Mouse (Mus musculus): ENCODE results near the gene Lcmt1. TPM values are rescaled to one million over a fixed set of nuclear protein-coding genes. Genes with fewer than 3 reads are reported as not detected.

The Lcmt1 gene
- polyA plus RNA-seq, 1 experiment from 2014 or later = 50.4 TPM

- peak; percentile 24 for DNase-seq (ENCODE audit: low spot score)
Observed at GRCm38 (mm10) chr7:123398828-123399227, 29.2 kb downstream of the Lcmt1 start.

GRCm38 (mm10) chr7:123399286-123399685 lies 29.7 kb downstream of the Lcmt1 start:
- DNase-seq (ENCODE audit: low spot score) = no peak

DNA sequence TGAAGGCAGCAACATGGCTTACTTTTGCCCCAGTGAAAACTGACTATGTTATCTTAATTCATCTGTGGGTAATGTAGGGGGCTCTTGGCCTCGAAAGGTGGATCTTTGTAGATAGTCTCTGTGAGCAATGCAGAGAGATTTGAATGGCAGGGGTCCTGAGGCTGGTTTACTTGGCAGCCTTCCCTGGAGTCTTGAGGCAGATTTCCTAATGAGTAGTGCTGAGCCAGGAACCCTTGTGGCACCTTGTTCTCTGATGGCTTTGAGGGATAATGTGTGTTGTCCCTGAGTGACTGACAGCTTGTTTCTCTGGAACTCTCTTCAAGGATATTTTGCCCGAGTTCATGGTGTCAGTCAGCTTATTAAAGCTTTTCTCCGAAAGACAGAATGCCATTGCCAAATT lies 31.5 kb downstream of the Lcmt1 start:
- DNase-seq (ENCODE audit: low spot score) = no peak

- no peak for DNase-seq (ENCODE audit: low spot score)
Observed at GRCm38 (mm10) chr7:123404198-123404597, 34.6 kb downstream of the Lcmt1 start.

DNA sequence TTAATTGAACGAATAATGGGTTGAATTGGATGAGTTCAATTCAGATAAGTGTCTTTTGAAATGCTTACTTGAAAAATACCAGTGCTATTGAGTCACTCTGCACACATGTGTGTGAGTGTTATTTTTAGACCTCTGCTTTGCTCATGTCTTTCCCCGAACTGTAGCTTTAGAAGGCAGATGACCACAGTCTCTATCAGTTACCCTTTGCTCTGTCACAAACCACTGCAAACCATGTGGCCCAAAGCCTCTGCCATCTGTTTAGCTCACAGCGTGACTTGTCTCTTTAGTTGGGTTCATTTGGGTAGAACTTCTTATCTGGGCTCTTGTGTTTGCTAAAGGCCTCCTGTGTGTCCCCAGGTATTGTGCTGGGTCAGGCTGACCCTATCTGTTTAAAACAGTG lies 36.0 kb downstream of the Lcmt1 start:
- DNase-seq (ENCODE audit: low spot score) = no peak

GRCm38 (mm10) chr7:123406988-123407387 lies 37.4 kb downstream of the Lcmt1 start:
- DNase-seq (ENCODE audit: low spot score) = no peak

- no peak for DNase-seq (ENCODE audit: low spot score)
Observed at GRCm38 (mm10) chr7:123410502-123410901, 40.9 kb downstream of the Lcmt1 start.

DNA sequence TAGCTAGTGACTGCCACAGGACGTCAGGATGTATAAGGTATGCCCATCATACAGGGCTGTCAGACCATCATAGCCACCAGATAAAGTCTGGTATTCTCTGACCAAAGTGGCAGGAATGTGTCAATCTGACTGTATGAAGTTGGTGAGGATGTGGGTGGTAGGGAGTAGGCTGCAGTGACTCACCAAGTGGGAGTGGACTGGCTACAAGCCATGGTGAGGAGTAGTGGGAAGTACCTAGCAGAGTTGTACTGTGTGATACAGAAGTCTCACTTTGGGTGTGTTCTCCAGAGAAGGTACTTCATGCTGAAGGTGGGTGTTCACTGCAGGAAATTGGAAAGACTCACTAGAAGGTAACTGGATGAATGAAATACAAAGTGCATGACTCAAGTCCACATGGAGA lies 41.5 kb downstream of the Lcmt1 start:
- no peak for DNase-seq (ENCODE audit: low spot score)

- DNase-seq (ENCODE audit: low spot score) = no peak
Observed at GRCm38 (mm10) chr7:123412143-123412542, 42.6 kb downstream of the Lcmt1 start.

DNA sequence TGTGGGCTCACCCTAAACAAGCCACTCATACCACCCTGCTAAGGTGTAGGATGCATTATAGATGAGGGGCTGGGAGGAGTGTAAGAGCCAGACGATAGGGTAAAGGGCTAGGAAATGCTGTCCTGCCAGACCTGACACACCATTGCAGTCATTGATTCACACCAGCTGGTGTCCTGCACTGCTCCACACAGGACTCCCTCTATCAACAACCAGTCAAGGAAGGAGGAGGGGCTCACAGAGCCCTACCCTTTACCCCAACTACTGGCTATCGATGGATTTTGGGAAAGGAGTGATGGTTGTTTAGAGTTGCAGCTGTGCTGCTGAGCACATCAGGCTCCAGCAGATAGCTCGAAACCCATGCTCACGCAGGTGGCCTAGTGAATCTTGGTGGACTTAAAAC lies 47.2 kb downstream of the Lcmt1 start:
- DNase-seq (ENCODE audit: low spot score) = no peak

- no peak for DNase-seq (ENCODE audit: low spot score)
Observed at GRCm38 (mm10) chr7:123417661-123418060, 48.1 kb downstream of the Lcmt1 start.

- no peak for DNase-seq (ENCODE audit: low spot score)
Observed at GRCm38 (mm10) chr7:123419984-123420383, 50.4 kb downstream of the Lcmt1 start.

DNA sequence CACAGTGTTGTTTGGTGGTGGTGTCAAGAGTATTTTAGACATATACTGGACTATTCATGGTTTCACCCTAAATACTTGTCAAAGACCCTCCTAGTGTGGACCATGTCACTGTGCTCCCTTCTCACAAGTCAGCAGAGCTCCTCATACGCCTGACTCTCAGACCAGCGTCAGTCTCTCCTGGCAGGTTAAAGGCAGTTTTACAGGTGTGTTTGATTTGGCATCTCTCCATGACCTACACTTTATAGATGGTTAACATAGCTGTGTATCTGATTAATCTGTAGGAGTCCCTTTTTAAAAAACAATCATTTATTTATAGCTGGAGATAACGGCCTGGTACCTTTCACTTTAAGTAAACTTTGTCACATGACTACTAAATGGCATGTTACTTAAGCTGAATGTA lies 52.4 kb downstream of the Lcmt1 start:
- DNase-seq (ENCODE audit: low spot score) = no peak

DNA sequence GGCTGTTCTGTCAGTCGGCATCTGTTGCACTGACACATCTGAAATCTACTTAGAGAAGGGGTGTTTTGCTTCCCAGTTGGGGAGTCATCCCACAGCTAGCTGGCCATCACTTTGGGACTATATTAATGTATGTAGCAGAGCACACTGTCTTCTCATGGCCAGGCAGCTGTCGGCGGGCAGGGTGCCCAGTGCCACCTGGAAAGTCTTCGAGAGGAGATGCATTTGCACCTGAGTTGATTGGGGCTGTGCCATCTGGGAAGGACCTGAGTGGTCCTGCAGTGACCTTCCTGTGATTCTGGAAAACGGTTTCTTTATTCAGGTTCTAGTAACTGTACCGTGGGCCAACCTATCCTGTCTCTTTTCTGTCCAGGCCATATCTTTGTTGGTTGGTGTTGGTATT lies 54.7 kb downstream of the Lcmt1 start:
- DNase-seq (ENCODE audit: low spot score) = no peak

DNA sequence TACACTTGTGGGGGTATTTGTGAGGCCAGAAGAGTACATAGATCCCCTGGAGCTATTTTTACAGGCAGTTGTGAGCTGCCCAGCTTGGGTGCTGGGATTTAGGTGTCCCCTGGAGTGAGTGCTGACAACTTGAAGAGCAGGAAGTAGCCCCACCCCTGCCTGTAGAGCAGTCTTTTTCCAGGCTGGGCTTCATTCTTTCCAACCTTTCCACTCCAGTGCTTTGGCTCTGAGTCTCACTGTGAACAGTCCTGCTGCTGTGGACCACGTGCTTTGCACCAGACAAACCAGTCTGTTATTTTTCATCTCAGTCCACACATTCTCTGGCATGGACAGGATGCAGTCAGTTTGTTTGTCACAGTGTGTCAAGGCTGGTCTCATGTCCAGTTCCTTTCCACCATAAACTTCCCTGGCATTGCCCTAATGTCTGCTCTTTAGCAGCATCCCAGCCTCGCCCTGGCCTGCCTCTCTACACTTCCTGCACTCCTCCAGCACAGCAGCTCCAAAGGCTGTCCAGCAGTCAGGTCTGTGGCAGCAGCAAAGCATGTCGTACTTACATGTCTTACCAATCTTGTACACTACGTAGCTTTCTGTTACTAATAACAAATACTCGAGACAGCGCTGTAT lies 55.7 kb downstream of the Lcmt1 start:
- DNase-seq (ENCODE audit: low spot score) = no peak

DNA sequence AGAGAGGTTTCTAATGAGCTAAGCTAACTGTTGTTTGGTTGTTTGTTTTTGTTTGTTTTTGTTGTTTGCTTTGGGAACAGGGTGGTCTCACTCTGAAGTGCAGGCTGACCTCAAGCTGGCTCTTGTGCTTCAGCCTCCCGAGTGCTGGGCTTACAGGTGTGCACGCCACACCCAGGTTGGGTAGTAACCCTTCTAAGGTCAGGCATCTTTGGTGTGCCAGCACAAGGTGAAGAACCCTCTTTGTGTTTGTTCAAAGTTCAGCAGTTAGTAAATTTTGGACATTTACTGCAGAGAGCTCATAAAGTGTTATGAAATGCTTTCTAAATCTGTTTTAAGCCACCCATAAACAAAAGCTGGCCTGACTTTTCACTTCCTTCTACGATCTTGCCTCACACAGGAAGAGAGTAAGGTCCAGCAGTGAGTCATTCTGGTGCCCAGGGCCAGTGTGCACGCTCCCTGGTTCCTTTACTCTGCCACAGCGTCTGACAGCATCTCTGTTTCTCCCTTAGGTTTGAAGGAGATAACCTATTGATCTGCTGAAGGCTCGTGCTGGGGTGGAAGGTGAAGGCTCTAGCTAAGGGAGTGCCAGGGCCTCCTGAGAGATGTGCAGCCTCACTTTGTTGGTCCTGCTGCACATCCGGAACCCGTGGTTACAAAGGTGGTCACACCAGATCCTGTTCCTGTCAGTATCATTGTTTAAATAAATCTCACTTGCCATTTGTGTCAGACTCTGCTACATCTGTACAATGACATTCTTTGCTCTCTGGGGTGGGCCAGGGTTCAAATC lies 60.2 kb downstream of the Lcmt1 start:
- no peak for DNase-seq (ENCODE audit: low spot score)

GRCm38 (mm10) chr7:123430411-123430705 lies 60.8 kb downstream of the Lcmt1 start:
- DNase-seq (ENCODE audit: low spot score) = no peak

- DNase-seq (ENCODE audit: low spot score) = no peak
Observed at GRCm38 (mm10) chr7:123431206-123431605, 61.6 kb downstream of the Lcmt1 start.

- DNase-seq (ENCODE audit: low spot score) = no peak
Observed at GRCm38 (mm10) chr7:123442079-123442478, 72.5 kb downstream of the Lcmt1 start.

GRCm38 (mm10) chr7:123448794-123449193 lies 79.2 kb downstream of the Lcmt1 start:
- DNase-seq (ENCODE audit: low spot score) = no peak

DNA sequence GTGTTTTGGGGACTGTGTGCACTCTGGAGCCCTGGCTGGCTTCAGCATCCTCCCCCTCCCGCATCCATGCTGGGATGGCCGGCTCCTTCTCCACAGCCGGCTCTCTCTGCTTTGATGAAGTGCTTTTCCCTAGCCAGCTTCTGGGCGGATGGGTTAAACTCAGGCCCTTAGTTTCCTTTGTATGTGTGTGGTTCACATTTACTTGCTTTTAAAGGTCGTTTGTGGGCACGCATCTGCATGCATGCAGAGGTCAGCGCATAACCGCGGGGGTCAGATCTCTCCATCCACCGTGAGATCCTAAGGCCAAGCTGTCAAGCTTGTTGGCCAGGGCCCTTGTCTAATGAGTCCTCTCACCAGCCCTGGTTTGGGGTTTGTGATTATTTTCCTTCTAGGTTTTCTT lies 80.1 kb downstream of the Lcmt1 start:
- no peak for DNase-seq (ENCODE audit: low spot score)

- no peak for DNase-seq (ENCODE audit: low spot score)
Observed at GRCm38 (mm10) chr7:123450515-123450914, 80.9 kb downstream of the Lcmt1 start.

- no peak for DNase-seq (ENCODE audit: low spot score)
Observed at GRCm38 (mm10) chr7:123452551-123452950, 83.0 kb downstream of the Lcmt1 start.

All from thymus, postnatal 0 days (tissue).